Mouse (Mus musculus): Measurements from ENCODE around the gene Smarcad1.

GRCm38 (mm10) chr6:65157042-65157441 is 114.7 kb downstream of the Smarcad1 start:
- TF ChIP-seq CTCF (IDR thresholded peaks at IDR 0.05; ENCODE audit: low read depth) (no peak), EP300 (IDR thresholded peaks at IDR 0.05; ENCODE audit: low read depth) (no peak)
